Mouse (Mus musculus) hindbrain, postnatal 0 days (tissue): ENCODE measurements at regions not wholly inside any gene's neighbourhood (a gene's known extent, or its start where the extent isn't known, plus 50 kb on each side); places are given as distances from the start of the nearest gene placed in this dataset.
A peak's percentile ranks its signal among the peaks of the same experiment; 100 is the strongest.

Source experiments
- ATAC-seq: fragments of 200-750 bp; cut with Nextera tagmentation; 2 replicates; pipeline ENCODE4 v1.8.0; 2017; ENCODE audit warnings: mild to moderate bottlenecking, moderate TSS enrichment, moderate library complexity
- DNase-seq: peaks from one replicate; pipeline ENCODE4 v3.0.0-alpha.2; 2015; ENCODE audit warnings: low spot score
- H3K27ac ChIP-seq: fragments of 300-500 bp; sonication (generic); 2 replicates; pipeline ENCODE4 v1.5.1; 2014; ENCODE audit warnings: mild to moderate bottlenecking
- H3K27me3 ChIP-seq: fragments of 300-500 bp; sonication (generic); 2 replicates; pipeline ENCODE4 v1.6.1; 2014; ENCODE audit warnings: low read length, mixed read lengths; ENCODE audit not compliant: insufficient read depth
- H3K36me3 ChIP-seq: fragments of 300-500 bp; sonication (generic); 2 replicates; pipeline ENCODE4 v1.6.1; 2014; ENCODE audit warnings: low read length, mixed read lengths; ENCODE audit not compliant: insufficient read depth
- H3K4me1 ChIP-seq: fragments of 300-500 bp; sonication (generic); 2 replicates; pipeline ENCODE4 v1.6.1; 2014; ENCODE audit warnings: antibody characterized with exemption, low read length, mixed read lengths; ENCODE audit not compliant: insufficient read depth
- H3K4me2 ChIP-seq: fragments of 300-500 bp; sonication (generic); 2 replicates; pipeline ENCODE4 v1.6.1; 2014; ENCODE audit warnings: low read depth, mild to moderate bottlenecking, low read length, moderate library complexity, mixed read lengths
- H3K4me3 ChIP-seq: fragments of 300-500 bp; sonication (generic); 2 replicates; pipeline ENCODE4 v1.5.1; 2014; ENCODE audit warnings: low read length
- H3K9ac ChIP-seq: fragments of 300-500 bp; sonication (generic); replicated peaks from 2 replicates; pipeline ENCODE4 v1.6.1; 2014; ENCODE audit warnings: mild to moderate bottlenecking, low read length, moderate library complexity, mixed read lengths
- H3K9me3 ChIP-seq: fragments of 300-500 bp; sonication (generic); 2 replicates; pipeline ENCODE4 v1.6.1; 2016; ENCODE audit warnings: low read length, mixed read lengths
- CTCF ChIP-seq: IDR thresholded peaks from 2 replicates; pipeline ENCODE4 v1.5.1; 2016; ENCODE audit warnings: antibody characterized with exemption, control low read depth, low read depth
- WGBS: fragments of 180-500 bp; shearing (Covaris S2); extraction: QIAGEN DNeasy Blood & Tissue Kit; methylation state at CpG from one replicate; pipeline ENCODE4 v1.1.7; 2014; 5-methylcytosine and 5-hydroxymethylcytosine counted together

DNA sequence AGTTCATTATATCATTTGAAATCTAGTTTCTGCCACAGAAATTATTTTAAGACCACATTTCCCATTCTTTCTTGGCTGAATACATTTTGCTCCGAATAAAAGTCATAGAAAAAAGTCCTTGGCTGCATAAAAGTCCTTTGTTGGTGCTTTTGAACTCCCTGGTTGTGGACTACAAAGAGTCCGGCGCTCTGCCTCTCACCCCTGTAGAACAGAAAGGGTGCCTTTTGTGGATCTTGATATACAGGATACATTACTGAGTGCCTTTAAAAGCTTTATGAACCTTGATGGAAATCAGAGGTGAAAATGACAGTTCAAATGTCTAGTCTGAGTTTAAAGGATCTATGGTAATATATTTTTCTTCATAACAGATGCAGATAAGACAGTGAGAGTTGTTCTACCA is 355.5 kb downstream of the Anxa1 start:
- no peak for TF ChIP-seq CTCF
- Histone ChIP-seq H3K4me3 (no peak overlapping the region), H3K27ac (no peak overlapping the region), H3K27me3 (no peaks in the 10 kb centered on the region), H3K36me3 (no peaks in the 10 kb centered on the region), H3K9me3 (no peaks in the 10 kb centered on the region), H3K4me1 (no peaks in the 10 kb centered on the region), H3K9ac (no peak overlapping the region), H3K4me2 (no peak overlapping the region)
- ATAC-seq (no peak), DNase-seq (no peak)
- WGBS = 61% methylated on average over 3 of the region's 3 CpGs

DNA sequence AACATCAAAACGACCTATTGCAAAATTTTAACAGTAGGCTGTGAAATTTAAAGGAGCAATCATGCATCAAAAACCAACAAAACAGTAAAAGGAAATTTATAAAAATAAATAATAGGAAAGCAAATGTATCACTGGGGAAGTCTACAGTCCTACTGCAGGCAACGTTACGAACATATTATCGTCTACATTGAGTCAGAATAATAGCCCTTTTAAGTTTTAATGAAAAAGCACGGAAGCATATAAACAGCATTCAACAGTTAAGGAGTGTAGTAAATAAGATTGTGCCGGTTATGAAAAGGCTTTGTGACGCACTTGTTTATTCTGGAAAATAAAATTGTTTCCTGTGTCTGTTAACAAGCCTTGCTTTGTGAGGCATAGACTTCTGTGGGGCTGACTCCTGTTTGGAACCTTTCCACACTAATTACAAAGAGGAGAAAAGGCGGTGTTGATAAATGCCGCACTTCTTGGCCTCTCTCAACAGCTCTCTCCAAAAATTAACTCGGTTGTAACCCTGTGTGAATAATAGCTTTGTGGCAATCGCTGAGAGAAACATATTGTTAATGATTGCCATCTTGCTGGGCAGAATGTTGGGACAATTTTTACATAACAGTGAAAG is 363.0 kb downstream of the Anxa1 start:
- H3K9me3 ChIP-seq = no peaks in the 10 kb centered on the region
- DNase-seq (peak; percentile 38), ATAC-seq (peak; percentile 35; the same call in 1 of the 2 replicates)
- no peak for TF ChIP-seq CTCF
- no peak overlapping the region for H3K9ac ChIP-seq
- no peaks in the 10 kb centered on the region for H3K36me3 ChIP-seq
- H3K4me3 ChIP-seq = no peak overlapping the region
- no peak overlapping the region for H3K27ac ChIP-seq
- WGBS = 30% methylated on average over 11 of the region's 11 CpGs
- no peaks in the 10 kb centered on the region for H3K4me1 ChIP-seq
- peak overlapping the region; percentile 41 for H3K4me2 ChIP-seq
- H3K27me3 ChIP-seq = no peaks in the 10 kb centered on the region

DNA sequence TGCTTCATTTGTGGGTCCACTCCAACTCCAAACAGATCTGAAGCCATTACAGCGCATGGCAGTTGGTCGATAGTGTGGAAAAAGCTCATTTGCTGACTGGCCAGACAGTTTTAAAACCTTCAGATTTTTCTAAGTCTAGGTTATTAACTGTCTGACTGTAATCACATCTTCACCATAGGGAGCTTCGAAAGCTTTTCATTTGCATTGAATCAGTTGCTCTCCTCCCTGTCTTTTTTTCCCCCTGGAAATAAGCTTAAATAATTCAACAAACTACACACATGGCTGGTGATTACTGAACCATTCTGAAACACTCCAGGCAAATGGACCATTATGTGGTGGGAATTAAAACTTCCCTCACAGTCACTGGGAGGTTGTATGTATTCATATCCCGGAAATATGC is 376.6 kb downstream of the Anxa1 start:
- no peak overlapping the region for H3K27ac ChIP-seq
- WGBS = 39% methylated on average over 4 of the region's 4 CpGs
- DNase-seq = no peak

DNA sequence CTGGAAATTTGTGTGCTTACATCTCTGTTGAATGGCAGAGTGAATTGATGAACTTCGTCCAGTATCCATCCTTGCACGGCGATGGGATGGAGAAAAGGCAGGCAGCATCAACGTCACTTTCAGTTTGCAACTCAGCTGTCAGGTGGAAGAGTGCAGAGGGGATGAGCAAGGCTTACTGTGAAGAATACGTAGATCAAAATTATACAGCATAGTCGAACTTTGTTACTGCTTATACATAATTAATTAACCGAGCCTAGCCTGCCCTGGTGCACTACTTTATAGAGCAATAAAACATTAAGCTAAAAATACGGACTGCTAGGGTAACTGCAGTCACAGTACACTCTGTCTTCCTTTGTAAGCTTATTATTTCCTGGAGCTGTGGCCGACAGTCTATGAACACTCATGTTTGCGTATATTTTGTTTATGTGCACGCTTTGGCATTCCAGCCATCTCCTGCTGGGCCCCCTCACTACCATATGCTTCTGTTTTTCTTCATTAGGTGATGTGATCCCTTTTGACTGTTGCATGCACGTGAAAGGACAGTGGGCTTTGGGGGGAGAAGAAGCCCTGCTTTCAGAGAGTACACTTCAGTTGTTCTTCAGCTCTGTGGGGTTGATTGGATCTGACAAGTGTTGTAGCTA is 380.8 kb downstream of the Anxa1 start:
- no peaks in the 10 kb centered on the region for H3K4me1 ChIP-seq
- no peaks in the 10 kb centered on the region for H3K36me3 ChIP-seq
- TF ChIP-seq CTCF = no peak
- H3K4me2 ChIP-seq = peak overlapping the region; percentile 43
- peak overlapping the region; percentile 65 for H3K27ac ChIP-seq
- no peaks in the 10 kb centered on the region for H3K27me3 ChIP-seq
- DNase-seq (peak; percentile 82), ATAC-seq (peak; percentile 93)
- H3K4me3 ChIP-seq = peak overlapping the region; percentile 8
- no peak overlapping the region for H3K9ac ChIP-seq
- 42% methylated on average over 12 of the region's 12 CpGs for WGBS
- H3K9me3 ChIP-seq = no peaks in the 10 kb centered on the region

More for the DNA sequence above, 376.6 kb downstream of the Anxa1 start:
- H3K9me3 ChIP-seq = no peaks in the 10 kb centered on the region
- H3K9ac ChIP-seq = no peak overlapping the region
- H3K4me2 ChIP-seq = no peak overlapping the region
- no peak for TF ChIP-seq CTCF
- no peaks in the 10 kb centered on the region for H3K27me3 ChIP-seq
- no peak for ATAC-seq
- H3K4me1 ChIP-seq = no peaks in the 10 kb centered on the region
- no peaks in the 10 kb centered on the region for H3K36me3 ChIP-seq
- no peak overlapping the region for H3K4me3 ChIP-seq

DNA sequence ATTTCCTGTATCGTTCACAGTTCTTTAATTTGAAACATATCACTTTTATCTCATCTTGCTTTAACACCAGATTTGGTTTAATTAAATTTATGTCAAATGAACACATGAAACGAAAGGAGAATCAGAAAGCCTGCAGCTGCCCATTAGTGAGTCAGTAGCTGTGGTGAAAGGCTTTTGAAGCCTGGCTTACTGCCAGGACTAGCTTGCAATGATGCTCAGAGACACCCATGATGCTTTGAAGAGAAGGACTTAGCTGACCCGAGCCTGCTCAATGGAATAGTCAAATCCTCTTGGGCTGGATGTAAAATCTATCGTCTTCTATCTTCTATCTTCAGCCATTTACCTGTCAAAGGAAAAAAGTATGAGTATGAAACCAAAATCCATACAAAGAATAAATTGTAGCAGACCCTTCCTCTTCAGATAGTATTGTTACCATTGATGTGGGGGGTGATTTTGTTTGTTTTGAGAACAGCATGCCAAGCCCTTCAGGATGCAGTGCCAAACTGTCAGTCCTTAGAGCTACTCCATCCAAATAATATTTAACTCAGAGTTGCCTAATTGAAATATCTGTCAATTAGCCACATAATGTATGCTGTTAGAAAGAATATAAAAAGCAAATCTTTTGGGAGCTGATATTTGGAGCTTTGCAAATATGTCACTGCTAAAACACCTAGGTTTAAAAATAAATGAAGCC is 384.7 kb downstream of the Anxa1 start:
- WGBS = 27% methylated on average over 4 of the region's 4 CpGs
- Histone ChIP-seq H3K4me3 (no peak overlapping the region), H3K9me3 (no peaks in the 10 kb centered on the region), H3K4me1 (no peaks in the 10 kb centered on the region), H3K36me3 (no peaks in the 10 kb centered on the region), H3K9ac (no peak overlapping the region), H3K27ac (no peak overlapping the region), H3K27me3 (no peaks in the 10 kb centered on the region), H3K4me2 (no peak overlapping the region)
- ATAC-seq (peak; percentile 69), DNase-seq (peak; percentile 85)
- TF ChIP-seq CTCF = no peak

DNA sequence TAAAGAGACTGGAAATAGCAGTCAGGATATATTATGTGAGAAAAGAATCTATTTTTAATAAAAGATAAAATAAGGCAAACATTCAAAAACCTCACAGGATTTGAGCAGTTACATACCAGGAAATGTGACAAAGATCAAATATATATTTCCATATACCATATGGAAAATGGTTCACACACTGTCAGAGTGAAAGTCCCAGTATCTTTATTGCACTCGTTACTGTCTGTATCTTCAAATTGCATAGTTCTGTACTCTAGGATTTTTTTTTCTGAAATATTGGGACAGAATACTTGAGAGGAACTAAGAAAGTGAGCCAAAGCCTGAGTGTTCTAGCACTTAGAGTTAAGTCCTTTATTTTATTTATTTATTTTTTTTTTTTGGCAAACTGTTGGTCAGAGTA is 403.5 kb downstream of the Anxa1 start:
- TF ChIP-seq CTCF = no peak
- Histone ChIP-seq H3K36me3 (no peaks in the 10 kb centered on the region), H3K9me3 (no peaks in the 10 kb centered on the region), H3K27me3 (no peaks in the 10 kb centered on the region), H3K4me1 (no peaks in the 10 kb centered on the region), H3K4me2 (no peak overlapping the region), H3K9ac (no peak overlapping the region), H3K4me3 (no peak overlapping the region), H3K27ac (no peak overlapping the region)
- ATAC-seq = no peak
- 94% methylated on average over 1 of the region's 1 CpGs for WGBS
- no peak for DNase-seq

DNA sequence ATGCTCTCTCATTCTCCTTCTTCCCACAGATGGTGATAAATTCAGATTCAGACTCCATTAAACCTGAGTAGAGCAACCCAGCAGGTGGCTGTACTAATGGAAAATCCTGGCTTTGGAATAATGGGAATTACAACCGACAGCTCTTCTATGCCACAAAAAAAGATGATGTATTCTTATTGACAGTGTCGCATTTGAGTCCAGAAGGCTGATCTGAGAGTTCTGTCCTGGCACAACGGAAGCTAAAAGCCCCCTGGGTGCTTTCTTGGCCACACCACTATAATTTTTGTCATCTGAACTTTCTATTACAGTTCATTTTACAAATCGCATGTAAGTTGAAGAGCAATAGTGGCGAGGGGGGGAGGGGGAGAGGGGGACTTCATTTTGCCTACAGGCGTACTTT is 411.9 kb downstream of the Anxa1 start:
- no peaks in the 10 kb centered on the region for H3K4me1 ChIP-seq
- no peaks in the 10 kb centered on the region for H3K27me3 ChIP-seq
- H3K4me3 ChIP-seq = no peak overlapping the region
- no peaks in the 10 kb centered on the region for H3K36me3 ChIP-seq
- no peak overlapping the region for H3K4me2 ChIP-seq
- TF ChIP-seq CTCF = no peak
- H3K9ac ChIP-seq = no peak overlapping the region
- H3K9me3 ChIP-seq = no peaks in the 10 kb centered on the region
- WGBS = 49% methylated on average over 6 of the region's 6 CpGs
- DNase-seq = peak; percentile 45
- no peak for ATAC-seq
- H3K27ac ChIP-seq = no peak overlapping the region
